Mouse (Mus musculus) heart, embryonic 13.5 days (tissue): Measurements from ENCODE around the gene Gm17657. TPM values are rescaled to one million over a fixed set of nuclear protein-coding genes. Genes with fewer than 3 reads are reported as not detected.
A peak's percentile ranks its signal among the peaks of the same experiment; 100 is the strongest.

Experiments
- ATAC-seq: fragments of 200-750 bp; cut with Nextera tagmentation; 2 replicates; pipeline ENCODE4 v1.8.0; 2017; ENCODE audit warnings: moderate TSS enrichment; ENCODE audit not compliant: insufficient number of reproducible peaks, low FRiP score, low TSS enrichment; ENCODE audit errors: extremely low read depth
- H3K27ac ChIP-seq: fragments of 300-500 bp; sonication (generic); replicated peaks from 2 replicates; pipeline ENCODE4 v1.5.1; 2015; ENCODE audit warnings: moderate library complexity, mild to moderate bottlenecking, inconsistent platforms
- H3K27me3 ChIP-seq: fragments of 300-500 bp; sonication (generic); replicated peaks from 2 replicates; pipeline ENCODE4 v1.6.1; 2015; ENCODE audit warnings: mild to moderate bottlenecking, inconsistent platforms
- H3K36me3 ChIP-seq: fragments of 300-500 bp; sonication (generic); 2 replicates; pipeline ENCODE4 v1.6.1; 2015; ENCODE audit warnings: mild to moderate bottlenecking, inconsistent platforms
- H3K4me1 ChIP-seq: fragments of 300-500 bp; sonication (generic); 2 replicates; pipeline ENCODE4 v1.6.1; 2015; ENCODE audit warnings: inconsistent platforms
- H3K4me2 ChIP-seq: fragments of 300-500 bp; sonication (generic); 2 replicates; pipeline ENCODE4 v1.6.1; 2015; ENCODE audit warnings: inconsistent platforms, mild to moderate bottlenecking, moderate library complexity
- H3K4me3 ChIP-seq: fragments of 300-500 bp; sonication (generic); 2 replicates; pipeline ENCODE4 v1.5.1; 2015; ENCODE audit warnings: moderate library complexity, mild to moderate bottlenecking, inconsistent platforms
- H3K9ac ChIP-seq: fragments of 300-500 bp; sonication (generic); 2 replicates; pipeline ENCODE4 v1.6.1; 2015; ENCODE audit warnings: inconsistent platforms, mild to moderate bottlenecking, moderate library complexity
- H3K9me3 ChIP-seq: fragments of 300-500 bp; sonication (generic); 2 replicates; pipeline ENCODE4 v1.6.1; 2016; ENCODE audit warnings: inconsistent platforms
- WGBS: fragments of 180-500 bp; shearing (Covaris S2); methylation state at CpG from one replicate; pipeline ENCODE4 v1.1.7; 2015; ENCODE audit warnings: mixed read lengths; 5-methylcytosine and 5-hydroxymethylcytosine counted together
- polyA plus RNA-seq: library from polyadenylated mRNA; unstranded; fragments of >200 nt; fragmentation: Nextera tagmentation; extraction: Ambion mirVana; gene quantifications from 2 replicates; pipeline ENCODE4 v1.2.1, GENCODE M21; 2015

The Gm17657 gene
- polyA plus RNA-seq, 1 experiment from 2014 or later = not detected

DNA sequence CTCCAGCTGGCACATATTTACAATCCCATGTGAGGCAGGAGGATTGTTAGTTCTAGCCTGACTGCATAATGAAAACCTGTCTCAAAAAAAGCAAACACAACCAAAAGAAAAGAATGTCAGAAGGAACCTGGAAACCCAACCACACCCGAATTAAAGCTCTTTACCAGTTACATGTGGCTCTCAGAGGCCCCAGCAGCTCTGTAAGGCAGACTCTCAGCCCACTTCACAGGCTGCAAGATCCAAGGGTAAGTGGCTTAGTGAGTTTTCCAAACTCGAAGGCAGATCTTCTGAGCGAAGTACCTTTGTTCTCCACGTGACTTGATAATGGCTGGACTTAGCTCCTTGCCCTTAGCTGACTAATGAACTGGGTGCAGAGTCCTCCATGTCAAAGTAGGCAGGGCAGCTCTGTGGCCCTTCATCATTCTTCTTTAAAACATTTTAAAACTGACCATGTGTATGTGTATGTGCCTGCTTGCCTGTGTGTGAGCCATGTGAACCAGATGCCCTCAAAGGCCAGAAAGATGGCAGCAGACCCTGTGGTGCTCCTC, 30.2 kb upstream of the Gm17657 start:
- Histone ChIP-seq H3K27ac (no peak overlapping the region), H3K4me1 (peaks cover 22% of the 10 kb centered on the region), H3K4me2 (no peak overlapping the region), H3K27me3 (no peaks in the 10 kb centered on the region), H3K9ac (no peak overlapping the region), H3K36me3 (peaks cover 93% of the 10 kb centered on the region), H3K4me3 (no peak overlapping the region), H3K9me3 (no peaks in the 10 kb centered on the region)
- no peak for ATAC-seq
- 81% methylated on average over 4 of the region's 4 CpGs for WGBS

DNA sequence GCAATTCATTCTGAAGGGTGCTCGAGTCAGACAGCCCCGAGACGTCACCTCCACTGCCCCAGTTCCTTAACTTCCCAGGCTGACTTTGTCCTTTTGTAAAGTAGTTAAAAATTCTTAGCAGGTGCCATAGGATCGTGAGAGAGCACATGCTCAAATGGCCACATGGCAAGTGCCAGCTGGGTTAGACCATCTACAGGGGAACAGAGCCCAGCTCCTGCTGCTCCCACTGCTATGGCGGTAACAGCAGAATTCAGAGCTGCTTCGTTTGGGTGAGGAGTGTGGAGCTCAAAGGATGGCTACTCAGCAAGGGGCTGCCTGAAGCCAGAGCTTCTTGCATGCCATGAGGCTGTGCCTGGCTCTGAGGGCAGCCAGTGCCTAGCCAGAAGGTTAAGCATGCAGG, 20.4 kb upstream of the Gm17657 start:
- H3K4me2 ChIP-seq = no peak overlapping the region
- no peaks in the 10 kb centered on the region for H3K9me3 ChIP-seq
- peaks cover 4% of the 10 kb centered on the region for H3K4me1 ChIP-seq
- 84% methylated on average over 6 of the region's 6 CpGs for WGBS
- peaks cover 88% of the 10 kb centered on the region for H3K36me3 ChIP-seq
- H3K9ac ChIP-seq = no peak overlapping the region
- no peak overlapping the region for H3K27ac ChIP-seq
- H3K27me3 ChIP-seq = no peaks in the 10 kb centered on the region
- no peak for ATAC-seq
- no peak overlapping the region for H3K4me3 ChIP-seq

DNA sequence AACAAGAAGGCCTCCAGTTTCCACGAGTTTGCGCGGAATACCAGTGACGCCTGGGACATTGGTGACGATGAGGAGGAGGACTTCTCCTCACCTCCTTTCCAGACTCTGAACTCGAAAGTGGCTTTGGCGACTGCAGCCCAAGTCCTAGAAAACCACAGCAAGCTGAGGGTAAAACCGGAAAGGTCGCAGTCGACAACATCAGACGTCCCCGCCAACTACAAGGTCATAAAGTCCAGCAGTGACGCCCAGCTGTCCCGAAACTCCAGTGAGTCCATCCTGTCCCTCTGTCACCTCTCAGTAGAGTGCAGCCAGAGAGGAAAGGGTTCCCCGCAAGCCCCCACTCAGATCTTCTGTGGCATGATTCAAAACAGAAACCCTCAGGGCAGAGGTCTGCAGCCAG, 19.0 kb upstream of the Gm17657 start:
- WGBS = 90% methylated on average over 15 of the region's 15 CpGs
- H3K4me3 ChIP-seq = no peak overlapping the region
- H3K27ac ChIP-seq = no peak overlapping the region
- no peaks in the 10 kb centered on the region for H3K4me1 ChIP-seq
- H3K4me2 ChIP-seq = no peak overlapping the region
- no peaks in the 10 kb centered on the region for H3K9me3 ChIP-seq
- no peak for ATAC-seq
- H3K9ac ChIP-seq = no peak overlapping the region
- no peaks in the 10 kb centered on the region for H3K27me3 ChIP-seq
- peaks cover 89% of the 10 kb centered on the region for H3K36me3 ChIP-seq

DNA sequence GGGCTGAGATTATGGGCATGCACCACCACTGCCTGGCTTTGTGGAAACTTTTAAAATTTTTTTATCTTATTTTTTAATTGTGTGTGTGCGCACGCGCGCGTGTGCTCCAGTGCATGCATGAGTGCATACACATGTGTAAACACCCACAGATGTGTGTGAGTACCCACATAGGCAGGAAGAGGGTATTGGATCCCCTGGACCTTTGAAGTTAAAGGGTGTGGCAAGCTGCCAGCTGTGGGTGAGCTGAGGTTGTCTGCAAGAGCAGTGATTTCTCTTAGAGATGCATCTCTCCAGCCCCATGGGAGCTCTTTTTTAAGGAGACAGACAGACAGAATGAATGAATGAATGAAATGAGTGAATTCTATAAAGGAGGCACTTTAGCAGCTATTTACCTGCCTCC, 16.1 kb upstream of the Gm17657 start:
- H3K4me3 ChIP-seq = no peak overlapping the region
- 98% methylated on average over 5 of the region's 5 CpGs for WGBS
- H3K36me3 ChIP-seq = peaks cover 62% of the 10 kb centered on the region
- H3K27me3 ChIP-seq = no peaks in the 10 kb centered on the region
- no peak overlapping the region for H3K4me2 ChIP-seq
- no peaks in the 10 kb centered on the region for H3K9me3 ChIP-seq
- ATAC-seq = no peak
- H3K4me1 ChIP-seq = no peaks in the 10 kb centered on the region
- no peak overlapping the region for H3K27ac ChIP-seq
- H3K9ac ChIP-seq = no peak overlapping the region

GRCm38 (mm10) chr17:29558476-29558875, 9.0 kb upstream of the Gm17657 start:
- Histone ChIP-seq H3K36me3 (peaks cover 13% of the 10 kb centered on the region), H3K4me3 (no peak overlapping the region), H3K27me3 (no peaks in the 10 kb centered on the region), H3K4me1 (peaks cover 23% of the 10 kb centered on the region), H3K4me2 (no peak overlapping the region), H3K9ac (no peak overlapping the region), H3K9me3 (no peaks in the 10 kb centered on the region), H3K27ac (no peak overlapping the region)
- ATAC-seq = no peak
- 70% methylated on average over 5 of the region's 5 CpGs for WGBS

DNA sequence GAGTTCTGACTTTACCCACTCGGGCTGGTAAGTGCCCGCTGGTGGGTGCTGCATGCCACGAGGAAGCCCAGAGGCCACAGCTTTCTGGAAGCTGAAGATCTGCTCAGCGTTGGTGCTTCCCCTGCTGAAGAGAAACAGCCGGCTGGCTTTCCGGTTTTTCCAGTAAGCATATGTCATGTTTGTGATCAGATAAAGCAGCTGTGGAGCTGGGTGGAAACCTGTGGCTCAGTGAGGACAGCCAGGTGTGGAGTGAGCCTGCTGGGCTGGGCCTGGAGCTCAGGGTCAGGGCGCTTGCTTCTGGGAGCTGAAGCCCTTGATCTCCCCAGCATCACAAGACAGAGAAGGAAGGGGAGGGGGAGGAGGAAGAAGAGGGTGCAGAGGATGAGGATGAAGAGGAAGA, 7.5 kb upstream of the Gm17657 start:
- Histone ChIP-seq H3K4me2 (no peak overlapping the region), H3K36me3 (peaks cover 11% of the 10 kb centered on the region), H3K27me3 (no peaks in the 10 kb centered on the region), H3K9me3 (no peaks in the 10 kb centered on the region), H3K9ac (0 out of 2 replicates have a peak overlapping the region, but pooled peaks have one; percentile 24), H3K4me1 (peaks cover 27% of the 10 kb centered on the region), H3K27ac (0 out of 2 replicates have a peak overlapping the region, but pooled peaks have one; percentile 26), H3K4me3 (no peak overlapping the region)
- no peak for ATAC-seq
- WGBS = 67% methylated on average over 7 of the region's 7 CpGs

DNA sequence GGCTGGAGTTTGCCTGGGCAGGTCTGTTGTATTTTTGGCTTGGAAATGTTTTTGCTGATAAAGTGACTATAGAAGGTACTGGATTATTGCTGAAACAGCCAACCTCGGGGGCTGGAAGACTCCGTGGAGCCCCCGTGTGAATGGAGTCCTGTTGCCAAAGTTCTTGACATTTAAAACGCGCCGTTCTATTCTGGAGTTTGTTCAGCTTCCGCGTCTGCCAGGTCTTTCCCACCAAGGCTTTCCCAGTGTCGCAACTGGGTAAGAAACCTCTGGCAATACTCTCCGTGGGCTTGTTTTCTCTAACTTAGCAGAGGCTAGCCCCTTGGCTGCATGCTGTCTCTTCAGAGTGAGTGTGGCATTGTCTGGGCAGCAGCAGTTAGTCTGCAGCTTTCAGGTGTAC, 7.0 kb upstream of the Gm17657 start:
- 65% methylated on average over 10 of the region's 10 CpGs for WGBS

GRCm38 (mm10) chr17:29554176-29554575, 4.7 kb upstream of the Gm17657 start:
- Histone ChIP-seq H3K9me3 (no peaks in the 10 kb centered on the region), H3K4me3 (no peak overlapping the region), H3K9ac (no peak overlapping the region), H3K4me1 (peaks cover 46% of the 10 kb centered on the region), H3K27me3 (no peaks in the 10 kb centered on the region), H3K36me3 (peaks cover 4% of the 10 kb centered on the region; the same call in 1 of the 2 replicates), H3K4me2 (no peak overlapping the region), H3K27ac (no peak overlapping the region)
- no peak for ATAC-seq

More for the DNA sequence above, 7.0 kb upstream of the Gm17657 start:
- Histone ChIP-seq H3K9ac (0 out of 2 replicates have a peak overlapping the region, but pooled peaks have one; percentile 24), H3K4me3 (no peak overlapping the region), H3K27me3 (no peaks in the 10 kb centered on the region), H3K27ac (peak overlapping the region; percentile 26; the same call in 1 of the 2 replicates), H3K4me2 (no peak overlapping the region), H3K4me1 (peaks cover 31% of the 10 kb centered on the region), H3K36me3 (peaks cover 11% of the 10 kb centered on the region), H3K9me3 (no peaks in the 10 kb centered on the region)
- ATAC-seq = no peak

GRCm38 (mm10) chr17:29552162-29552732, 2.8 kb upstream of the Gm17657 start, which contains the start of gene Tmem217:
Gene Tmem217, minus strand, starts transcription at chr17:29552385.
- H3K4me2 ChIP-seq = peak within 1 kb of the TSS; percentile 98
- H3K4me3 ChIP-seq = peak within 1 kb of the TSS; percentile 79; the same call in 1 of the 2 replicates
- 0 out of 2 replicates have a peak within 1 kb of the TSS, but pooled peaks have one; percentile 14 for H3K27ac ChIP-seq
- no peak within 1 kb of the TSS for H3K9ac ChIP-seq
- H3K36me3 ChIP-seq = no peaks in the 10 kb centered on the region
- no peaks in the 10 kb centered on the region for H3K27me3 ChIP-seq
- no peak for ATAC-seq
- 86% methylated on average over 5 of the region's 5 CpGs for WGBS
- H3K4me1 ChIP-seq = peaks cover 46% of the 10 kb centered on the region
- H3K9me3 ChIP-seq = no peaks in the 10 kb centered on the region

DNA sequence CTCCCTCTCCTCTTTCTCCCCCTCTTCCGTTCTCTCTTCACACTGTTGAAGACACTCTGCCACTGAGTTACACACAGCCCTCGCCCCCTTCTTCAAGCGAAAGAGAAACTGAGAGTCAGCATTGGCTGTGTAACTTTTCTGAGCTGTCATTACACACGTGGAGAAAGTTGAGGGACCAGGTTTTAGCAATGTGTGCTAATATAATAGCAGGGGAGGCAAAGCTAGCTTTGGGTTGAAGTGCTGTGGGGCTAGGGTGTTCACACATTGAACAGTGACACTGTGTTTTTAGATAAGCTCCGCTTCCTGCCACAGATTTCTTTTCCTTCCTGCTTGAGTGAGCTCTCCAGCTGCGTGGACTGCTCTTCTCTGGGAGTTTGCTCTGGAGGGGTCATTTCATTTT, 1.6 kb upstream of the Gm17657 start:
- H3K4me1 ChIP-seq = peaks cover 34% of the 10 kb centered on the region
- H3K9ac ChIP-seq = no peak overlapping the region
- peak overlapping the region; percentile 79 for H3K4me3 ChIP-seq
- no peaks in the 10 kb centered on the region for H3K9me3 ChIP-seq
- H3K27ac ChIP-seq = peak overlapping the region; percentile 29
- H3K4me2 ChIP-seq = peak overlapping the region; percentile 98
- WGBS = 36% methylated on average over 6 of the region's 6 CpGs
- H3K36me3 ChIP-seq = no peaks in the 10 kb centered on the region
- H3K27me3 ChIP-seq = no peaks in the 10 kb centered on the region
- no peak for ATAC-seq

DNA sequence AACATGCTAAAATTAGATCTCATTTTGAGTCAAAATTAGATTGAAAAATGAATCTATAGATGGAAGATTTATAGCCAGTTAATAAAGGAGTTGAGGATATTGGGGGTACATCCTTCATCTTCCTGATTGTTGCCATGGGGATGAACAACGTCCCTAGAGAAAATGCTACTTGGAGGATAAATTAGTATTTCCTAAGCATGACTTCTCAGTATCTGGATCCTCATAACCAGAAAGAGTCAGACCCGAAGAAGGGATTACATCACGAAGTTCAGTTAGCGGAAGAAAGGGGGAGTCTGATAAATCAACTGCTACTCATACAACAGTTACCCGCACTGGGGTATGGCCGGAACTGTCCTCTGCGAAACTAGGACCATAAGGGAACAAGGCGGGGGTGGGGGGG, 444 bp downstream of the Gm17657 start:
- no peaks in the 10 kb centered on the region for H3K36me3 ChIP-seq
- H3K27me3 ChIP-seq = no peaks in the 10 kb centered on the region
- H3K4me1 ChIP-seq = peaks cover 24% of the 10 kb centered on the region
- H3K4me3 ChIP-seq = peak overlapping the region; percentile 79; the same call in 1 of the 2 replicates
- H3K9me3 ChIP-seq = no peaks in the 10 kb centered on the region
- ATAC-seq = no peak
- WGBS = 49% methylated on average over 8 of the region's 8 CpGs
- H3K4me2 ChIP-seq = peak overlapping the region; percentile 98
- no peak overlapping the region for H3K27ac ChIP-seq
- no peak overlapping the region for H3K9ac ChIP-seq

- Histone ChIP-seq H3K4me1 (peaks cover 24% of the 10 kb centered on the region), H3K4me3 (no peak overlapping the region), H3K36me3 (no peaks in the 10 kb centered on the region), H3K4me2 (no peak overlapping the region), H3K9me3 (no peaks in the 10 kb centered on the region), H3K27ac (no peak overlapping the region), H3K27me3 (no peaks in the 10 kb centered on the region), H3K9ac (no peak overlapping the region)
- whole genome bisulfite sequencing = 58% methylated on average over 3 of the region's 3 CpGs
- no peak for ATAC-seq
These were observed 944 bp downstream of the Gm17657 start for GRCm38 (mm10) chr17:29548494-29548893.
